Mouse (Mus musculus) kidney, adult 9 months (tissue): ENCODE results near the gene Gatad2b.
"Not testable (repeated sequence)": the region's sequence is repeated elsewhere in the genome, so short reads cannot be mapped to it uniquely, and the experiment has no call there.

ENCODE experiments used
- DNase-seq: peaks from one replicate; pipeline ENCODE4 v3.0.0; 2022

The Gatad2b gene

DNA sequence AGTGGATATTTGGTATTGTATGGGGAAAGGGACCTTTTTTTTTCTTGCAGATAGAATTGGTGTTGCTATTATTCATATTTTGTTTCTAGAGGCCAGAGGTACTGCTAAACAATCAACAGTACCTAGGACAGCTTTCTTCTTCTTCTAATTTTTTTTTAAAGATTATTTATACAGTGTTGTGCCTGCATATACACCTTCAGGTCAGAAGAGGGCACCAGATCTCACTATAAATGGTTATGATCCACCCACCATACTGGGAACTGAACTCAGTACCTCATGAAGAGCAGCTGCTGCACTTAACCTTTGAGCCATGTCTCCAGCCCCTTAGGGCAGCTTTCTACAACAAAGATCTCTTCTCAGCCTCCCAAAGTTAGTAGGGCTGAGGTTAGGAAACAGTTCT, 20.4 kb downstream of the Gatad2b start:
- DNase-seq = no peak

DNA sequence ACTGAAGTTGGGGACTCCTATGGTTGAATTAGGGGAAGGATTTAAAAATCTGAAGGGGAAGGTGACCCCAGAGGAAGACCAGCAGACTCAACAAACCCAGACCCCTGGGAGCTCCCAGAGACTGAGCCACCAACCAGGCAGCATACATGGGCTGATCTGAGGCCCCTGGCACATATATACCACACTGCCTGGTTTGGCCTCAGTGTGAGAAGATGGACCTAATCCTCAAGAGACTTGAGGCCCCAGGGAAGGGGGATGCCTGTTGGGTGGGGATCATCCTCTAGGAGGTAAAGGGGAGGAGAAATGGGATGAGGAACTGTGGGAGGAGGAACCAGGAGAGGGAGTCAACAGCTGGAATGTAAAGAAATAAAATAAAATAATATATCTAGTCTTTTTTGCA, 21.3 kb downstream of the Gatad2b start:
- no peak for DNase-seq

DNA sequence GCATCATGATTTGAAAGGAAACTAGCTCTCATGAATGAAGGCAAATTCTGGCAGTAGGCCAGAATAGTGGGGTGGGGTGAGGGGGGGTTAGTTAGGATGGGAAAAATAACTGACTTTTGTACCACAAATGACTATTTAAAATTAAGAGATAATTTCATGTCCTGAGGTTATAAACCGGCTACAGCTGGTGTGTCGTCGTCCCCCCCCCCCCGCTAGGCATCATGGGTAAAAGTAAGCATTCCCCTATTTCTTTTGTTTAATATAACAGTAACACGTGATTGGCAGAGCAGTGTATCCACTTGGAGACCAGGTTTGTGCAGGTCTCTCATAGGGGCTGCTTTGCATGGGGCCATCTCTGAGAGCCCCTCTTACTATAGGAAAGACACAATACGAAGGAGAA, 29.3 kb downstream of the Gatad2b start:
- DNase-seq = no peak

DNA sequence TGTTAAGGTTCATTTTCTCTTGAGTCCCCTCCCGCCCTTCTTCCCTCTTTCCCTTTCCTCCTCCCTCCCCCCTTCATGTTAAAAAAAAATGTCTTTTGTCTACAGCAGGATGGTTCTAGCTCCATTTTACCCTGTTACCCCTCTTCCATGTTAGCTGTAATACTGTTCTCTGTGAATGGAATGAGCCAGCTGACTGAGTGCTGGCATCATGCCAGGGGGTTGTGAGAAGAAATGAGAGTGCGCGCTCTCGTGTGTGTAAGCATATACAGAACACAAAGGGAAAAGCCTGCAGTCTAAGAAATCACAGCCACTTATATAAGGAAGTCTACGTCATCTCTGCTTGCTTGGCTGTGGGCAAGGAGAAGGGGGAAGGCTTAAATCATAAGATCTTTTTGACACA, 30.1 kb downstream of the Gatad2b start:
- DNase-seq = peak; percentile 59

DNA sequence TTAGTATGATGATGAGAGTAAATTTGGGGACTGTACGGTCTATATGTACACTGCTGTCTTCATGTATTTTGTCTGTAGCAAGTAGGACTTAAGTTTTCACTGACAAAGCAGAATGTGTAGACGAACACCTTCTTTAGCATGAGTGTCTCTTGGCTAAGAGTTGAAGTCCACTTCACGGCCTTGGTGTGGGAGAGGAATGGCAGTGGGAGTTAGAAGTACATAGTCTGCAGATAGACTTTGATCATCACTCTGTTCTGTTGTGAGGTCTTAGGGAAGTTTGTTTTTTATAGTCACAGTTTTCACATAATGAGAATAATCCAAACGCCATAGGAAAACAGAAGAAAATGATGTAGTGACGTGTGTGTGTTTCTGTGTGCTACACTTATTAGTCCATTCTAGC, 39.5 kb downstream of the Gatad2b start:
- DNase-seq = no peak

DNA sequence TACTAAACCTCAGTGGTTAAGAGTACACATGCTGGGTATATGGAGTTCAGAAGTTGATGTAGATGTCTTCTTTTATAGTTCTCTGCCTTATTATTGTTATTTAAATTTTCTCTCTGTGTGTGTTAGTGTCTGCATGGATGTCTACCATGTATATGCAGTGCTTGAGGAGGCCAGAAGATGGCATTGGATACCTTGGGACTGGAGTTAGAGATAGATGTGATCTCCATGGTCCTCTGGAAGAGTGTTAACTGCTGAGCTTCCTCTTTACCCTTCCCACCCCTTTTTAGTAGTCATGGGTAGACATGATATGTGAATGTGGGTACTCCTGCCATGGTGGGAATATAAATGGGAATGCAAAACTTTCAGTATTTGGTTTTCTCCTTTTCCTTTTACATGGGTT, 42.5 kb downstream of the Gatad2b start:
- no peak for DNase-seq

DNA sequence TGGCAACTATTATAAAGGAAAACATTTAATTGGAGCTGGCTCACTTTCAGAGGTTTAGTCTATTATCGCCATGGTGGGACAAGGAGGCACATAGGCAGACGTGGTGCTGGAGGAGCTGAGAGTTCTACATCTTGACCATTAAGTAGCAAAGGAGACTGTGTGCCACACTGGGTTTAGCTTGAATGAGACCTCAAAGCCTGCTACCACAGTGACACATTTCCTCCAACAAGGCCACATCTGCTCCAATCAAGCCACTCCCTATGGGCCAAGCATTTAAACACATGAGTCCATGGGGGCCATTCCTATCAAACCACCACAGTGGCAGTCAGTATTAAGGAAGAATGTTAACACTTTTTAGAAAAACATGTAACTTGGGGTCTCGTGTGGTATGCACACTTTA, 45.2 kb downstream of the Gatad2b start:
- no peak for DNase-seq

DNA sequence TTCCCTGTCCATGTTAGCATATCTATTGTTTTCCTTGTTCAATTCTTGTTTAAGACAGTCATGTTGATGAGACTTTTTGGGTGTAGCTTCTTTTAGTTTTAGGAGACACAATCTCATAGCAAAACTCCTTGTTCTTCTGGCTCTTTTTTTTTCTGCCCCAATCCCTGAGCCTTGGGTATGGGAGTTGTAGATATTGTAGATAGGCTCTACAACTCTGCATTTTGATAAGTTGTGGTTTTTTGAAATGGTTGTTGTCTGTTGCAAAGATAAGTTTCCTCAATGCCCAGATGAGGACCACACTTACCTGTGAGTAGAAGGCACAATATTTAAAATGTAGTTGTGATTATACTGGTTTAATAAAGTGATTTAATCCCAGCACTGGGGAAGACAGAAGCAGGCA, 47.2 kb downstream of the Gatad2b start:
- DNase-seq = no peak

DNA sequence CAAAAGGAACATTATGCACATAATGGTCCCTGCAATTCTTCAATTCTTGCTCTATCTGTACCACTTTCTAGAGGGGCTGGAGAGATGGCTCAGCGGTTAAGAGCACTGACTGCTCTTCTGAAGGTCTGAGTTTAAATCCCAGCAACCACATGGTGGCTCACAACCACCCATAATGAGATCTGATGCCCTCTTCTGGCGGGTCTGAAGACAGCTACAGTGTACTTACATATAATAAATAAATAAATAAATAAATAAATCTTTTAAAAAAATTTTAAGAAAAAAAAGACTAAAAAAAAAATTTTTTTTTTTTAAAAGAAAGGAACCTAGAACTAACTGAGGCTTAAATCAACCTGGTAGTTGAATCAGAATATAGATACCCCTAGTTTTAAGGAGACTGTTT, 49.9 kb downstream of the Gatad2b start:
- not testable (repeated sequence) for DNase-seq

DNA sequence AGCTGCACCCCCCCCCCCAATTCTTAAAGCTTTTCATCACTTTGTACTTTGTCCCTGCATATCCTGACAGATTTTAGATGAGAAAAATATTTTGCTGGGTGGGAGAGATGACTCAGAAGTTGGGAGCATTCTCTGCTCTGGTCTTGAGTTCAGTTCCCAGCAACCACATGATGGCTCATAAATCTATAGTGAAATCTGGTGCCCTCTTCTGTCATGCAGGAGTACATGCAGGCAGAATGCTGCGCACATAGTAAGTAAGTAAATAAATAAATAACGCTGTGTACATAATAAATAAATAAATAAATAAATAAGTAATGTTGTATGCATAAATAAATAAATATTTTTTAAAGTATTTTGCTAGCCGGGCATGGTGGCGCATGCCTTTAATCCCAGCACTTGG, 54.9 kb downstream of the Gatad2b start:
- DNase-seq = no peak

DNA sequence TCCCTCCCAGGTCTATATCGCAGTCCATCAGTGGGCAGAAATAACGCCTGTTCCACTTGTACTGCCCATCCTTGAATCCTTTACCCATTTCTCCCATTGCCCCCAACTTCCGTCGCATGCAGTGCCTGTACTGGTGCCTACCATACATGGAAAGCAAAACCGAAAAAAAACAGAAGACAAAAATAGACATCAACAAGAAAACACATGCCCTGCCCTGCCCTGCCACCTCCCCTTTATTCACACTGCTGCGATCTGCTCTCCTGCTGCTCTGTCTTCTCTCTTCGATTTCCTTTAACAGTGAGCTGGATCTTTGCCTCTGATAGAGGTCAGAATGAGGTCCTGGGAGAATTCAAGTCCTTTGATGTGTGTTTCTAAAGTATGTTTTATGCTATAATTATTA, 65.0 kb downstream of the Gatad2b start:
- DNase-seq = no peak

DNA sequence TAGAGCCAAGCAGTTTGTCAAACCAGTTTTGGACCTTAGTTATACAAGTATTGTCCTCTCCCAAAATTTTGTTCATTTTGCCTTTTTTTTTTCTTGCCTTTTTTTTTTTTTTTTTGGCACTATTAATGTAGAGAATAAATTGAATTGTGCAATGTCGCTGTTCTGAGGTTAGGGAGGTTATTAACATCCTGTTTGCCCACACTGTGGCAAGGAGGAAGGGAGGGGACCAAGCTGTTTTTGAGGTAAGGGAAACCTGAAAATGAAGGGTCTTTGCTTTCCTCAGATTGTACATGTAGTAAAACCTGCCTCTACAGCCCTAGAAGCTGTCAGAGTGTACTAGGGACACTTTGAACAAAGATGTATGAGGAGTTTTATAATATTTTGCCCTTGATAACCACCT, 66.3 kb downstream of the Gatad2b start:
- DNase-seq = no peak

DNA sequence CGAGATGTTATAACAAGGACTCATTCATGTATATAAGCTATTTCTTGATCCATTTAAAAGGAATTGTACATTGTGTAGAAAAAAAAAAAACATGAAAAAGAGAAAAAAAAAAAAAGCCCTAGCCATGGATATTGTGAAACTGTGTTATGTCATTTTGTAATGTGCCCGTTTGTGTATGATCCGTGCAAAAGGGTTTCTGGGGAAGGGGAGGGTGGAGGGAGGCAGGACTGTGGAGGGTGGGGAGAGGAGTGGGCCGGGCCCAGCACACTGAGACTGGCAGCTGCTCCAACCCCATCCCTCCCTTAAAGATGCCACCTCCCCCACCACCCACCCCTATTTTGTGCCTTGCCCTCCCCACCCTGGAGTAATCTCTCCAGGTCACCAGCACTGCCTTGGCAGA, 68.5 kb downstream of the Gatad2b start:
- no peak for DNase-seq

DNA sequence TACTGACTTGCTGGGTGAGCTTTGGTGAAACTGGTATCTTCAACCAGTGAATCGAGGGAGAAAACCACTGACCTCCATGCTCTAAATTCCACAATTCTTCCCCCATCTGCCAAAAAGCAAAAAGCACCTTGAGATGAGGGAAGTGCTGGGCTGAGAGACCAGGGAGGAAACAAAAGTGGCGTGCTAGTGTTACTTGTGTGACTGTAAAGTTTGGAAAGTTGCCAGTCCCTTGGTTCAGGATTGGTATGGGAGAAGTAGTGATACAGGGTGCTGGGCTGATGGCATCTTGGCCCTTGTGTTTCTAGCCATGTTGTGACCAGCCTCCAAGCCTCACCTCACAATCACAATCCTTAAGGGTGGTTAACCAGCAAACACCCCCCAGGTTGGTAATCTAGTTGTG, 69.4 kb downstream of the Gatad2b start:
- DNase-seq = no peak

DNA sequence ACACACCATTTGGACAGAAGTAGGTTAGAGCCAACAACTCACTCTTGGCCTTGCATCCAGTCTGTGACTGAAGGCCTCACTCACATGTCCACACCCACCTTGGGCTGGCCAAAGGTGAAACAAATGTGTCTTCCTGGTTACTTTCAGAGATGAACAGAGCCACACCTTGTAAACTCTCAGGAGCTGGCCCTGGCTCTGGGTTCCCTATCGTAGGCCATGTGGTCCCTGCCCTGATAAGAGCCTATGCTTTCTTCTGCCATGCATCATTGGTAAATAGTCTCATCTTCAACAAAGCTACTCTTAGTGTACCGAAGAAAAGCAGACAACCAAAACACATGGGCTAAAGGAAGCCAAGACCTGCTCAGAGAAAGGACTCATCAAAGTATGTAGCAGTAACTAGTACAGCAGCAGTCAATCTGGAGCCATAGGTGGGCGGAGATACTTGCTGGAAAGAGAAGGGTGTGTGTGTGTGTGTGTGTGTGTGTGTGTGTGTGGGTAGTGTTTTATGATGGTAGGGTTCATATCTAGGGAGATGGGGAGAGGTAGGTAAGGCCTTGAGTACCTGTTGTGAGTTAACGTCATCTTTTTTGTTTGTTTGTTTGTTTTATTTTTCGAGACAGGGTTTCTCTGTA, 74.1 kb downstream of the Gatad2b start:
- no peak for DNase-seq

DNA sequence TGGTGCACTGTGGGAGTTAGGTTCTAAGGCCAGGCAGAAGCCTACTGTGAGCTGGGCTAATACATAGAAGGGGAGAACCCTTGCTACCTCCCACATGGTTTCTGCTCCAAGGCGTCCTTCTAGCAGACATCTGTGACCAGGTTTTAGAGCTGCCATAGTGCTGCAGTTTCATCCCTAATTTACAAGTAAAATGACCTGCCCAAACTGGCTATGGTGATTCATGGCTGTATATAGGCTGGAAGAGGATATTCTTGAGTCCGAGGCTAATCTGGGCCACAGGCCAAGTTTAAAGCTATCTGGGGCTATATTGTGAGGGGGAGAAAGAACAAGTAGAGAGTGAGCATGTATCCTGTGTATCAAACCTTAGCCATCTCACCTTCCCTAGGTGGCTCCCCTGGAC, 76.1 kb downstream of the Gatad2b start:
- DNase-seq = no peak

DNA sequence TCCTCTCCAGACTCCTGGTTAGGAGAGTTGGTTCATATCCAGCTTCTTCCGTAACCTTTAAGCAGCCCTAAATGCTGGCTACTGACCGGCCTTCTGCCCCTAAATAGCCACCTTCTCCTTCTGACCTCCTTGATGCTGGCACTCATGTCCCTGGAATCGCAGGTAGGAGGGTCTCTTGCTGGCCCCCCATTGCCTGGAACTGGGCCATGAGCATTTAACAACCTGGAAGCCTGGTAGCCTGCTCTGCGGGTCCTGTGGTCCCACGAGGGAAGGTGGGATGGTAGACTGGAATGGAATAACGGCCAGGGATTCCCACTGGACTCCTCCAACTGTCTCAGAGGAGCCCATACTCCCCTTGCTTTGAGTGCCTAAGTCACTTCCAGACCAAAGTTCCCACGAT, 78.9 kb downstream of the Gatad2b start:
- DNase-seq = no peak

DNA sequence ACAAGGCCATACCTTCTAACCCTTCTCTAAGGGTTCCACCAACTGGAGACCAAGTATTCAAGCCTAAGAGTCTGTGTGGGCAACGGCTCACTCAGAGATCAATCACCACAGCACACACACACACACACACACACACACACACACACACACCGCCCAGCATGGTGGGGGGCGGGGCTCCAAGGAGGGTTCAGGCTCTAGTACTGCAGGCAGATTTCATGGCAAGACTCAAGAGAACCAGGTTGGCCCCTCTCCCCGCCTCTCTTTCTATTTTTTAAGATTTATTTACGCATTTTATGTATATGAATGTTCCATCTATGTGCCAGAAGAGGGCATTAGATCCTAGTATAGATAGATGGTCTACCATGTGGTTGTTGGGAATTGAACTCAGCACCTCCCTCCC, 79.8 kb downstream of the Gatad2b start:
- no peak for DNase-seq

DNA sequence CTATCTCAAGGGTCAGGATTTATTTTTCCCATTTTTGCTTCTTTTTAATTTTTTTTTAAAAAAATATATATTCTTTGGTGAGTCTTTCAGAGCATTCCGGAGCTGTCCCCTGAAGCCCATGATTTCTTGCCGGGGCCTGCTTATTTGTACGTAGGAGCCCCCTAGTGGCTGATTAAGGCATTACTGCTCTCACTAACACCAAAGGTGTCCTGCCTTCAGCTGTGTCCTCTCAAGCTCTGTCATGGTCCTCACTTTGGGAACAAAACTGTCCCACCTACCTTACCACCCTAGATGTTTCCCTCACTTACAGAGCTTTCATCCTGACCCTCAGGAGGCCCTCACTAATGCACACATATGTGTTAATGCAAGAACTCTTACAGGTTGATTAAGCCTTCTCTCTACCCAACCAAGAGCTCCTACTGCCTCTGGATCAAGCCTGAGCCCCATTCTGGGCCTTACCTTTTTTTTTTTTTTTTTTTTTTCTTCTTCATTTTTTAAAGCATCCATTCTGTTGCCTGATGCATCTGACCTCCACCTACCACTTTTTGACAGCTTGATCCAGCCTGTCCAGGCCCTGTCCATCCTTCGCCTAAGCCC, 80.6 kb downstream of the Gatad2b start:
- peak; percentile 92 for DNase-seq

DNA sequence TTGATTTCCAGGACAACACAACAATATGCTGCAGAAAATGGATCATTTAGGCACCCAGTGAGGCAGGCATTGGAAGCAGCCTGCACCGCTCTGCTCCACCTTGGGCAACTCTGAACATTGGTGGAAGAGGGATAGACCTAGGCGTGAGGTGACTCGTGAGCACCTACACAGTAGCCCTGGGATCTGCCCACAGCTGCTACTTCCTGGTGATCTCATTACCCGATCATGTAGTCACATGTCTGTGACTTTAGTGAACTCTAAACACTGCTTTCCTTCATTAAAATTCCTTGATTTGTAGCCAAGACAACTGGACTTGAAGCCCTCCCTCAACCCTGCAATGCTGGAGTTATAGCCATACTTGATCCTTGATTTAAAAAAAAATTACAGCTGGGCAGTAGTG, 81.4 kb downstream of the Gatad2b start:
- peak; percentile 49 for DNase-seq

DNA sequence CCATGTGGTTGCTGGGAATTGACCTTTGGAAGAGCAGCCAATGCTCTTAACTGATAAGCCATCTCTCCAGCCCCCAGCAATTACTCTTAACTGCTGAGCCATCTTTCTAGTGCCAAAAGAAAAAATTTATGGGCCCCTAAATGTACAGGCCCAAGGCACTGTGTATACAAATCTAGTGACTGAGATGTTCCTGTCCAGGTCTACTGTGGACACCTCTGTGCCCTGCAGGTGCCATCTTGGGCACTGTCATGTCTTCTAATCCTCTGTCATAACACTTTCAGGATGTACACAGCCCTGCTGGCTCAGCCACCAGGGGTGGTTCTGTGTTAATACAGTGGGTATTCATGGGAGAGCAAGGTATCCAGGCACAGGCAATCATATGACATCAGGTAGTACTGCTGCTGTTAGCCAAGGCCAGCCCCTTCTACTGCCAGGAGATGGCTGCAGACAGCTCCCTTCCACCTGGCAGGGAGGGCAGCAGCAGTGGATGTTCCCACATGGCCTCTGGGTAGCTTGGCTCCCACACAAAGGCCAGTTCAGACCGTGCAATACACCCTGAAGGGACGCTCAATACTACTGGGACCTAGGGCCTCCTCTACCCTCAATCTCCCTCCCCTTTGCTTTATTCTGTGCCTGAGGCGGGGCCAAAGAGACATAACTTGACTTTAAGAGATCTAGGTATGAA, 82.7 kb downstream of the Gatad2b start:
- DNase-seq = no peak

DNA sequence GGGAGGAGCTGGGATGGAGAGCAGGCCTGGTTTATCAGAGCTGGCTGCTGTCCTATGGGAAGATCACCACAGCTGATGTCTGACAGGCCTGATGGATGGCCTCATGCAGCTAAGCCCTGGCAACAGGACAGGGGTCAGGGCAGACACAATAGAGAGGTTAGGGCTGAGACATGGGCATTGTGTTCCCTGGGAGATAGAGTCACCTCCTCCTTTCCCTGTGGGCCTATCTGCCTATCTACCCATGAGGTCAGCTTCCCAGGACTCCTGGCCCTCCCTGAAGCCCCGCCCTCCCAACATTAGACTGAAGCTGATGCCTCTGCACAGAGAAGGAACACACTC, 83.2 kb downstream of the Gatad2b start:
- peak; percentile 38 for DNase-seq

DNA sequence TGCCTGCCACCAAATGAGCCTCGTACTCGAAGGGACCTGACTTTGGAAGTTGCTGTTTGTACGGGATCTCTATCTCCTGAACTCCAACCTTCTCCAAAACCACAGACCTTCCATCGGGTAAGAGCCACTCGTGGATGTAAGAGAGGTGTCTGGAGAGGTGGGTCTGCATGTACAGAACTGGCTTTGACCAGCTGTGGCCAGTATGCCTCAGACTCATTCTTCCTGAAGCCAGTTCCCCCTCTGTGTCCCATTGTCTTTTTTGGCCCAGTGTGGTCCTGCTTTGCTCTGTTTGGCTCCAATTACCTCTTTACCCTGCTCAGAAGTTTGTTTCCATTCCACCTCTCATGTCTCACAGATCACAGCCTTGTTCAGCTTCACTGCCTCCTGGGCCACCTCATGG, 85.5 kb downstream of the Gatad2b start:
- no peak for DNase-seq

DNA sequence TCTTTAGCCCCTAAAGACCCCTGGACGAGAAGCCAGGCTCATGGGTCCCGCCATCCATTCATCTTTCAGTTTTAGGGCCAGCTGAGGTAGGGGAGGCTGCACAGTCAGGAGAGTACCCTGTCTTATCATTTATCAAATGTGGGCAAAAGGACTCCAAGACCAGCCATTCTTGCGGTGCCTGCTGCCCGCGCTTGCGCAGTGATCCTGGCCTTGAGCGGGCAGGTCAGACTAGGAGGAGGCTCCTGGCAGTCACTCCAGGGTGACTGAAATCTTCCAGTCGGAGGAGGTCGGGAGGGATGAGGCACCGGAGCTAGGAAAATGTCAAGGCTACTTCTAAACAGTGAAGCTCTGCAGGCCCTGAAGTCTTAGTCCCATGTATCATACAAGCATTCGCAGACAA, 88.7 kb downstream of the Gatad2b start:
- no peak for DNase-seq

DNA sequence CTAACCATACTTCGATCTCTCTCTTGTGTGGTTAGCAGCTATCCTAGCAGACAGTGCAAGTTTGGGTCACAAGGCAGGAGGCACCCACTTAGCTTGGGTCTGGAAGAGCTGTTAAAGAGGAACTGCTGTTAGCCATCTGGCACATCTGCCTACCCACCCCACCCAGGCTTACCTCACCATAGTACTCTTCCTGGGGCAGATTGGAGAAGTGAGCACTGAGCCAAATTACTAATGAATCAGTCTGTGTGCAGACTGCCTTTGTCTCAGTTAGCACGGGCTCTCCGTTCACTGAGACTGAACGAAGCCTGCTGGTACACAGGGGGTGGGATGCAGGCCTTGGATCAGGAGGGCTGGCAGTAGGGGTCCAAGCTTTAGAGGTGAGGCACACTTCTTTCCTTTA, 90.7 kb downstream of the Gatad2b start:
- DNase-seq = no peak
